ENCODE assay signal across 15 mouse cellular contexts in genomic region chr2:103466272-103466671, GRCm38 (mm10). TPM values are rescaled to one million over a fixed set of nuclear protein-coding genes. Genes with fewer than 3 reads are reported as not detected.
"Had no signal": no experiment of that assay in that cellular context is flagged by ENCODE, and none has a peak within 500 bp of the region (broad histone marks: within the 10 kb centered on the region; RNA-seq: fewer than 3 reads in every experiment).

No protein-coding gene starts in this region.

- H3K27ac ChIP-seq: hindbrain, embryonic 15.5 days; left cerebral cortex, adult 2 months; liver, embryonic 13.5 days; macrophage; stomach, postnatal 0 days had no signal

- H3K9ac ChIP-seq: hindbrain, embryonic 15.5 days; liver, embryonic 13.5 days; lung, embryonic 14.5 days had no signal

- H3K4me2 ChIP-seq: hindbrain, embryonic 15.5 days; liver, embryonic 13.5 days; lung, embryonic 14.5 days had no signal

- H3K27me3 ChIP-seq: hindbrain, embryonic 15.5 days; liver, embryonic 13.5 days had no signal

- H3K4me1 ChIP-seq: hindbrain, embryonic 15.5 days had no signal

- H3K9me3 ChIP-seq: hindbrain, embryonic 15.5 days; liver, embryonic 13.5 days had no signal

- DNase-seq: layer of hippocampus, postnatal 36 days; liver, embryonic 13.5 days; midbrain, embryonic 14.5 days; thymus, adult 2 months; thymus, postnatal 14 days; thymus, postnatal 4 days had no signal

- H3K4me3 ChIP-seq: hindbrain, embryonic 15.5 days; left cerebral cortex, adult 2 months; liver, embryonic 13.5 days had no signal

RNA-seq across cellular contexts. Expression of gene Elf5, which starts 54.8 kb away (rescaled TPM):
- polyA plus RNA-seq: hindbrain, embryonic 15.5 days; intestine, postnatal 0 days; macrophage; midbrain, embryonic 14.5 days; midbrain, postnatal 0 days; neural tube, embryonic 11.5 days; neural tube, embryonic 14.5 days had no signal
